Comparison of ENCODE assay signal across 10 mouse cellular contexts in the genomic region with DNA sequence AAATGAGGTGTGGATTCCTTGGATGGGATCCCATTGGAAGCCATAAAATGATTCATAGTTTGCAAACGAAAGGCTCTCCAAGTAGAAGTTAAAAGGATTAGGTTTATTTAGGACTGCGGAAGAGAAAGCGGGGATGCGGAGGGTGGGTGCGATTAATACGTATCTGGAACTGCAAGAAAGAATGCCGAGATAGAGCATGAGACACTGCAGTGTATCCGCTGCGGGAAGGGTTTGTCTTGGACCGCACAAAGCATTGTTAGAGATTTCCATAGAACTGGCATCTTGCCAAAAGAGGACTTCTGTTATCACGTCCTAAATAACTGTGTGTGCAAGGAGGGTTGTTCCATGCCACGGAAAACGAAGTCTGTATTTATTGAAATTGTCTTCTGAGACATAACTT.
DNase-seq lines count a peak whose midpoint lies in the region; ATAC-seq and TF ChIP-seq lines count a peak whose summit lies in the region.
"Had no signal": no experiment of that assay in that cellular context is flagged by ENCODE, and none has a peak within 500 bp of the region (broad histone marks: within the 10 kb centered on the region; RNA-seq: fewer than 3 reads in every experiment).

No protein-coding gene starts in this region.

- no peaks in the 10 kb centered on the region for H3K4me1 ChIP-seq in hindbrain, postnatal 0 days (ENCODE audit: insufficient read depth, low read length)
- H3K4me1 ChIP-seq in hindbrain, embryonic 14.5 days (replicated peaks; ENCODE audit: control insufficient read depth, insufficient read depth, low read length), result no peaks in the 10 kb centered on the region
- H3K4me1 ChIP-seq in lung, postnatal 0 days (ENCODE audit: insufficient read depth, low read depth, low read length), result no peaks in the 10 kb centered on the region
- H3K4me1 ChIP-seq in intestine, embryonic 15.5 days (replicated peaks), result no peaks in the 10 kb centered on the region

- TF ChIP-seq EP300 in lung, postnatal 0 days (IDR thresholded peaks at IDR 0.05), result no peak

- H3K27me3 ChIP-seq in hindbrain, postnatal 0 days (ENCODE audit: insufficient read depth, low read length), result no peaks in the 10 kb centered on the region
- H3K27me3 ChIP-seq in hindbrain, embryonic 14.5 days (ENCODE audit: control insufficient read depth, insufficient read depth, low read length), result no peaks in the 10 kb centered on the region
- no peaks in the 10 kb centered on the region for H3K27me3 ChIP-seq in lung, postnatal 0 days (replicated peaks; ENCODE audit: insufficient read depth, low read length)
- no peaks in the 10 kb centered on the region for H3K27me3 ChIP-seq in intestine, embryonic 15.5 days (replicated peaks)

- H3K36me3 ChIP-seq in hindbrain, postnatal 0 days (ENCODE audit: insufficient read depth, low read length), result no peaks in the 10 kb centered on the region
- H3K36me3 ChIP-seq in hindbrain, embryonic 14.5 days (replicated peaks; ENCODE audit: control insufficient read depth, insufficient read depth), result no peaks in the 10 kb centered on the region
- no peaks in the 10 kb centered on the region for H3K36me3 ChIP-seq in lung, postnatal 0 days (ENCODE audit: insufficient read depth, low read length)
- no peaks in the 10 kb centered on the region for H3K36me3 ChIP-seq in intestine, embryonic 15.5 days

- H3K4me2 ChIP-seq in hindbrain, postnatal 0 days (ENCODE audit: low read depth, low read length), result peak overlapping the region; percentile 16; the same call in 1 of the 2 replicates
- no peak overlapping the region for H3K4me2 ChIP-seq in hindbrain, embryonic 14.5 days (replicated peaks)
- peak overlapping the region; percentile 37 for H3K4me2 ChIP-seq in lung, postnatal 0 days (replicated peaks; ENCODE audit: low read depth, low read length)
- peak overlapping the region; percentile 18; the same call in 1 of the 2 replicates for H3K4me2 ChIP-seq in intestine, embryonic 15.5 days (replicated peaks)

- no peaks in the 10 kb centered on the region for H3K9me3 ChIP-seq in hindbrain, postnatal 0 days (ENCODE audit: low read length)
- H3K9me3 ChIP-seq in hindbrain, embryonic 14.5 days (ENCODE audit: control insufficient read depth, low read length), result no peaks in the 10 kb centered on the region
- H3K9me3 ChIP-seq in lung, postnatal 0 days (ENCODE audit: low read length), result no peaks in the 10 kb centered on the region
- no peaks in the 10 kb centered on the region for H3K9me3 ChIP-seq in intestine, embryonic 15.5 days

- ATAC-seq in hindbrain, postnatal 0 days, result no peak
- no peak for ATAC-seq in hindbrain, embryonic 14.5 days (ENCODE audit: low FRiP score)
- no peak for ATAC-seq in lung, postnatal 0 days
- ATAC-seq in intestine, embryonic 15.5 days, result peak; percentile 53; the same call in 1 of the 2 replicates
- ATAC-seq: activated CD4-positive, CD25-positive, alpha-beta regulatory T cell, adult 4 months had no signal

- H3K27ac ChIP-seq in hindbrain, postnatal 0 days, result no peak overlapping the region
- no peak overlapping the region for H3K27ac ChIP-seq in hindbrain, embryonic 14.5 days
- H3K27ac ChIP-seq in lung, postnatal 0 days (ENCODE audit: low read length), result no peak overlapping the region
- H3K27ac ChIP-seq in intestine, embryonic 15.5 days, result no peak overlapping the region

- TF ChIP-seq CTCF in hindbrain, postnatal 0 days (IDR thresholded peaks at IDR 0.05; ENCODE audit: low read depth), result no peak
- TF ChIP-seq CTCF in lung, postnatal 0 days (IDR thresholded peaks at IDR 0.05), result no peak

- no peak overlapping the region for H3K9ac ChIP-seq in hindbrain, postnatal 0 days (replicated peaks; ENCODE audit: low read length)
- no peak overlapping the region for H3K9ac ChIP-seq in hindbrain, embryonic 14.5 days
- no peak overlapping the region for H3K9ac ChIP-seq in lung, postnatal 0 days (replicated peaks; ENCODE audit: low read depth)
- no peak overlapping the region for H3K9ac ChIP-seq in intestine, embryonic 15.5 days

- 69% methylated on average over 13 of the region's 13 CpGs for WGBS in hindbrain, postnatal 0 days
- 82% methylated on average over 13 of the region's 13 CpGs for WGBS in hindbrain, embryonic 14.5 days
- 59% methylated on average over 13 of the region's 13 CpGs for WGBS in lung, postnatal 0 days
- 50% methylated on average over 13 of the region's 13 CpGs for WGBS in intestine, embryonic 15.5 days

- H3K4me3 ChIP-seq in hindbrain, postnatal 0 days (ENCODE audit: low read length), result no peak overlapping the region
- no peak overlapping the region for H3K4me3 ChIP-seq in hindbrain, embryonic 14.5 days (replicated peaks; ENCODE audit: low read length)
- H3K4me3 ChIP-seq in lung, postnatal 0 days (ENCODE audit: low read depth, low read length), result peak overlapping the region; percentile 15; the same call in 1 of the 2 replicates
- H3K4me3 ChIP-seq in intestine, embryonic 15.5 days (replicated peaks), result no peak overlapping the region

- no peak for DNase-seq in hindbrain, postnatal 0 days (ENCODE audit: low spot score)
- DNase-seq in hindbrain, embryonic 14.5 days (ENCODE audit: low spot score), result no peak
- DNase-seq in lung, postnatal 0 days (ENCODE audit: low spot score), result peak; percentile 8
- DNase-seq in lung, postnatal 36 days, result no peak
- peak; percentile 16 for DNase-seq in ZHBTc4 (ENCODE audit: low read depth, low spot score)
- DNase-seq in gastrocnemius, postnatal 10 days, result no peak
- DNase-seq in spleen, adult 18-20 months, result no peak
- DNase-seq: lung, adult 18-20 months had no signal

Comparison
In these comparisons a context has a peak if more than half of its experiments do, and no peak if none do; other contexts are left out.
1. DNase-seq: peak in lung, postnatal 0 days (single experiment) and ZHBTc4 (single experiment); none in hindbrain, postnatal 0 days (single experiment), hindbrain, embryonic 14.5 days (single experiment), lung, postnatal 36 days (single experiment), gastrocnemius, postnatal 10 days (single experiment) and spleen, adult 18-20 months (0 of 2).